Mouse (Mus musculus): Measurements from ENCODE around the gene Syn3. TPM values are rescaled to one million over a fixed set of nuclear protein-coding genes. Genes with fewer than 3 reads are reported as not detected.

The Syn3 gene
- polyA plus RNA-seq, 2 experiments, result 1.9 to 2.0 TPM

- no peaks in the 10 kb centered on the region for H3K9me3 ChIP-seq (ENCODE audit: control insufficient read depth, low read length)
- no peak for TF ChIP-seq POLR2A (IDR thresholded peaks at IDR 0.05; ENCODE audit: borderline replicate concordance, extremely low read depth, insufficient read depth, insufficient read length)
- 3% methylated on average over 12 of the region's 12 CpGs for WGBS
- H3K9ac ChIP-seq (ENCODE audit: low read depth, low read length, severe bottlenecking), result peak overlapping the region; percentile 74
- peak; percentile 58 for ATAC-seq (ENCODE audit: low FRiP score, low read depth)
- H3K36me3 ChIP-seq (ENCODE audit: control insufficient read depth, insufficient read depth, low read length), result no peaks in the 10 kb centered on the region
- H3K4me3 ChIP-seq (replicated peaks; ENCODE audit: low read length), result peak overlapping the region; percentile 59
- H3K27me3 ChIP-seq (ENCODE audit: control insufficient read depth, insufficient read depth, low read length), result no peaks in the 10 kb centered on the region
- peaks cover 10% of the 10 kb centered on the region; the same call in 1 of the 2 replicates for H3K4me1 ChIP-seq (ENCODE audit: control insufficient read depth, insufficient read depth, low read length)
- DNase-seq (ENCODE audit: low spot score), result peak; percentile 78
- peak overlapping the region; percentile 89 for H3K4me2 ChIP-seq (replicated peaks; ENCODE audit: low read depth, low read length, severe bottlenecking)
- peak overlapping the region; percentile 55; the same call in 1 of the 2 replicates for H3K27ac ChIP-seq (replicated peaks; ENCODE audit: low read depth, low read length)
Observed at GRCm38 (mm10) chr10:86498051-86498672, 534 bp downstream of the Syn3 start.

- Histone ChIP-seq H3K27ac (replicated peaks; ENCODE audit: low read depth, low read length) (no peak overlapping the region), H3K36me3 (ENCODE audit: control insufficient read depth, insufficient read depth, low read length) (no peaks in the 10 kb centered on the region), H3K27me3 (ENCODE audit: control insufficient read depth, insufficient read depth, low read length) (no peaks in the 10 kb centered on the region), H3K4me3 (replicated peaks; ENCODE audit: low read length) (no peak overlapping the region), H3K9me3 (ENCODE audit: control insufficient read depth, low read length) (no peaks in the 10 kb centered on the region), H3K4me1 (ENCODE audit: control insufficient read depth, insufficient read depth, low read length) (peaks cover 15% of the 10 kb centered on the region; the same call in 1 of the 2 replicates), H3K9ac (ENCODE audit: low read depth, low read length, severe bottlenecking) (no peak overlapping the region), H3K4me2 (replicated peaks; ENCODE audit: low read depth, low read length, severe bottlenecking) (no peak overlapping the region)
- WGBS, result 82% methylated on average over 2 of the region's 2 CpGs
- no peak for ATAC-seq (ENCODE audit: low FRiP score, low read depth)
- DNase-seq (ENCODE audit: low spot score), result no peak
- no peak for TF ChIP-seq POLR2A (IDR thresholded peaks at IDR 0.05; ENCODE audit: borderline replicate concordance, extremely low read depth, insufficient read depth, insufficient read length)
Observed at GRCm38 (mm10) chr10:86495851-86496250, 2.8 kb downstream of the Syn3 start.

GRCm38 (mm10) chr10:86493140-86493539 lies 5.6 kb downstream of the Syn3 start:
- Histone ChIP-seq H3K4me1 (ENCODE audit: control insufficient read depth, insufficient read depth, low read length) (peaks cover 12% of the 10 kb centered on the region; the same call in 1 of the 2 replicates), H3K36me3 (ENCODE audit: control insufficient read depth, insufficient read depth, low read length) (no peaks in the 10 kb centered on the region), H3K9me3 (ENCODE audit: control insufficient read depth, low read length) (no peaks in the 10 kb centered on the region), H3K9ac (ENCODE audit: low read depth, low read length, severe bottlenecking) (no peak overlapping the region), H3K4me3 (replicated peaks; ENCODE audit: low read length) (no peak overlapping the region), H3K27ac (replicated peaks; ENCODE audit: low read depth, low read length) (no peak overlapping the region), H3K27me3 (ENCODE audit: control insufficient read depth, insufficient read depth, low read length) (no peaks in the 10 kb centered on the region), H3K4me2 (replicated peaks; ENCODE audit: low read depth, low read length, severe bottlenecking) (no peak overlapping the region)
- ATAC-seq (ENCODE audit: low FRiP score, low read depth) (no peak), DNase-seq (ENCODE audit: low spot score) (no peak)
- no peak for TF ChIP-seq POLR2A (IDR thresholded peaks at IDR 0.05; ENCODE audit: borderline replicate concordance, extremely low read depth, insufficient read depth, insufficient read length)
- 64% methylated on average over 5 of the region's 5 CpGs for WGBS

- H3K9ac ChIP-seq (ENCODE audit: low read depth, low read length, severe bottlenecking), result no peak overlapping the region
- DNase-seq (ENCODE audit: low spot score) (peak; percentile 73), ATAC-seq (ENCODE audit: low FRiP score, low read depth) (peak; percentile 86)
- peak overlapping the region; percentile 42; the same call in 1 of the 2 replicates for H3K4me2 ChIP-seq (replicated peaks; ENCODE audit: low read depth, low read length, severe bottlenecking)
- H3K36me3 ChIP-seq (ENCODE audit: control insufficient read depth, insufficient read depth, low read length), result no peaks in the 10 kb centered on the region
- peak overlapping the region; percentile 10; the same call in 1 of the 2 replicates for H3K4me3 ChIP-seq (replicated peaks; ENCODE audit: low read length)
- TF ChIP-seq POLR2A (IDR thresholded peaks at IDR 0.05; ENCODE audit: borderline replicate concordance, extremely low read depth, insufficient read depth, insufficient read length), result no peak
- WGBS, result 42% methylated on average over 2 of the region's 2 CpGs
- no peaks in the 10 kb centered on the region for H3K9me3 ChIP-seq (ENCODE audit: control insufficient read depth, low read length)
- no peak overlapping the region for H3K27ac ChIP-seq (replicated peaks; ENCODE audit: low read depth, low read length)
- H3K27me3 ChIP-seq (ENCODE audit: control insufficient read depth, insufficient read depth, low read length), result no peaks in the 10 kb centered on the region
- H3K4me1 ChIP-seq (ENCODE audit: control insufficient read depth, insufficient read depth, low read length), result peaks cover 6% of the 10 kb centered on the region; the same call in 1 of the 2 replicates
Observed at GRCm38 (mm10) chr10:86492089-86492907, 6.4 kb downstream of the Syn3 start.

- Histone ChIP-seq H3K27me3 (ENCODE audit: control insufficient read depth, insufficient read depth, low read length) (no peaks in the 10 kb centered on the region), H3K36me3 (ENCODE audit: control insufficient read depth, insufficient read depth, low read length) (no peaks in the 10 kb centered on the region), H3K4me3 (replicated peaks; ENCODE audit: low read length) (peak overlapping the region; percentile 10; the same call in 1 of the 2 replicates), H3K9ac (ENCODE audit: low read depth, low read length, severe bottlenecking) (peak overlapping the region; percentile 36), H3K27ac (replicated peaks; ENCODE audit: low read depth, low read length) (0 out of 2 replicates have a peak overlapping the region, but pooled peaks have one; percentile 13), H3K4me1 (ENCODE audit: control insufficient read depth, insufficient read depth, low read length) (0 out of 2 replicates have a peak, but pooled peaks cover 5% of the 10 kb centered on the region), H3K9me3 (ENCODE audit: control insufficient read depth, low read length) (no peaks in the 10 kb centered on the region), H3K4me2 (replicated peaks; ENCODE audit: low read depth, low read length, severe bottlenecking) (peak overlapping the region; percentile 42)
- TF ChIP-seq POLR2A (IDR thresholded peaks at IDR 0.05; ENCODE audit: borderline replicate concordance, extremely low read depth, insufficient read depth, insufficient read length), result no peak
- WGBS, result 23% methylated on average over 3 of the region's 3 CpGs
- ATAC-seq (ENCODE audit: low FRiP score, low read depth) (peak; percentile 83), DNase-seq (ENCODE audit: low spot score) (no peak)
Observed at GRCm38 (mm10) chr10:86491316-86492088, 7.2 kb downstream of the Syn3 start.
